Mouse (Mus musculus) stomach, postnatal 0 days (tissue): ENCODE measurements around the gene Gm47996. TPM values are rescaled to one million over a fixed set of nuclear protein-coding genes. Genes with fewer than 3 reads are reported as not detected.

Experiments
- ATAC-seq: fragments of 200-750 bp; cut with Nextera tagmentation; 2 replicates; pipeline ENCODE4 v1.8.0; 2017; ENCODE audit not compliant: low FRiP score, low TSS enrichment
- DNase-seq: peaks from one replicate; pipeline ENCODE4 v3.0.0-alpha.2; 2016; ENCODE audit warnings: low spot score
- H3K27ac ChIP-seq: fragments of 300-500 bp; sonication (generic); replicated peaks from 2 replicates; pipeline ENCODE4 v1.5.1; 2014; ENCODE audit warnings: mild to moderate bottlenecking, control low read depth
- H3K27me3 ChIP-seq: fragments of 300-500 bp; sonication (generic); 2 replicates; pipeline ENCODE4 v1.6.1; 2014; ENCODE audit warnings: low read length; ENCODE audit not compliant: control insufficient read depth, insufficient read depth
- H3K36me3 ChIP-seq: fragments of 300-500 bp; sonication (generic); 2 replicates; pipeline ENCODE4 v1.6.1; 2014; ENCODE audit warnings: low read length, mixed read lengths; ENCODE audit not compliant: control insufficient read depth, insufficient read depth
- H3K4me1 ChIP-seq: fragments of 300-500 bp; sonication (generic); replicated peaks from 2 replicates; pipeline ENCODE4 v1.6.1; 2014; ENCODE audit warnings: antibody characterized with exemption; ENCODE audit not compliant: control insufficient read depth, insufficient read depth
- H3K4me2 ChIP-seq: fragments of 300-500 bp; sonication (generic); replicated peaks from 2 replicates; pipeline ENCODE4 v1.6.1; 2014; ENCODE audit warnings: low read depth, mild to moderate bottlenecking, control low read depth, moderate library complexity
- H3K4me3 ChIP-seq: fragments of 300-500 bp; sonication (generic); 2 replicates; pipeline ENCODE4 v1.5.1; 2014; ENCODE audit warnings: low read depth, low read length, control low read depth
- H3K9ac ChIP-seq: fragments of 300-500 bp; sonication (generic); 2 replicates; pipeline ENCODE4 v1.6.1; 2014; ENCODE audit warnings: mild to moderate bottlenecking, low read length, control low read depth, mixed read lengths
- H3K9me3 ChIP-seq: fragments of 300-500 bp; sonication (generic); 2 replicates; pipeline ENCODE4 v1.6.1; 2016; ENCODE audit warnings: low read length; ENCODE audit not compliant: control insufficient read depth
- CTCF ChIP-seq: IDR thresholded peaks from 2 replicates; pipeline ENCODE4 v1.5.1; 2016; ENCODE audit warnings: antibody characterized with exemption, low read depth, mild to moderate bottlenecking, moderate library complexity
- EP300 ChIP-seq: optimal IDR thresholded peaks from 2 replicates; pipeline ENCODE3; 2016; ENCODE audit warnings: antibody characterized with exemption
- WGBS: fragments of 180-500 bp; shearing (Covaris S2); extraction: QIAGEN DNeasy Blood & Tissue Kit; methylation state at CpG from one replicate; pipeline ENCODE4 v1.1.7; 2014; 5-methylcytosine and 5-hydroxymethylcytosine counted together
- polyA plus RNA-seq: library from polyadenylated mRNA; unstranded; fragments of >200 nt; fragmentation: Nextera tagmentation; extraction: Ambion mirVana; gene quantifications from 2 replicates; pipeline ENCODE4 v1.2.1, GENCODE M21; 2015

The Gm47996 gene
- polyA plus RNA-seq, 1 experiment from 2014 or later, result not detected

GRCm38 (mm10) chr1:151251194-151252010 is 41.5 kb downstream of the Gm47996 start:
- Histone ChIP-seq H3K4me2 (peak overlapping the region; percentile 35), H3K9ac (no peak overlapping the region), H3K27me3 (no peaks in the 10 kb centered on the region), H3K4me3 (no peak overlapping the region; the same call in 1 of the 2 replicates), H3K9me3 (no peaks in the 10 kb centered on the region), H3K4me1 (no peaks in the 10 kb centered on the region), H3K27ac (no peak overlapping the region), H3K36me3 (no peaks in the 10 kb centered on the region)
- no peak for TF ChIP-seq CTCF
- TF ChIP-seq EP300, result no peak
- 74% methylated on average over 14 of the region's 14 CpGs for WGBS
- ATAC-seq, result peak; percentile 38; the same call in 1 of the 2 replicates
- DNase-seq, result no peak

GRCm38 (mm10) chr1:151255422-151255821 is 45.5 kb downstream of the Gm47996 start:
- 60% methylated on average over 5 of the region's 5 CpGs for WGBS

GRCm38 (mm10) chr1:151258090-151258954 is 48.4 kb downstream of the Gm47996 start:
- DNase-seq (no peak), ATAC-seq (no peak)
- 0 out of 2 replicates have a peak, but pooled peaks cover 2% of the 10 kb centered on the region for H3K4me1 ChIP-seq
- no peaks in the 10 kb centered on the region for H3K9me3 ChIP-seq
- H3K4me2 ChIP-seq, result no peak overlapping the region; the same call in 1 of the 2 replicates
- no peak overlapping the region for H3K9ac ChIP-seq
- WGBS, result 58% methylated on average over 14 of the region's 14 CpGs
- H3K36me3 ChIP-seq, result no peaks in the 10 kb centered on the region
- TF ChIP-seq EP300 (no peak), CTCF (no peak)
- no peak overlapping the region for H3K27ac ChIP-seq
- H3K27me3 ChIP-seq, result no peaks in the 10 kb centered on the region
- H3K4me3 ChIP-seq, result no peak overlapping the region

More at GRCm38 (mm10) chr1:151255422-151255821, 45.5 kb downstream of the Gm47996 start:
- TF ChIP-seq CTCF, result no peak
- TF ChIP-seq EP300, result no peak
- DNase-seq (no peak), ATAC-seq (no peak)
- Histone ChIP-seq H3K27me3 (no peaks in the 10 kb centered on the region), H3K4me2 (no peak overlapping the region), H3K9ac (no peak overlapping the region), H3K9me3 (no peaks in the 10 kb centered on the region), H3K4me3 (no peak overlapping the region), H3K4me1 (0 out of 2 replicates have a peak, but pooled peaks cover 2% of the 10 kb centered on the region), H3K36me3 (no peaks in the 10 kb centered on the region), H3K27ac (no peak overlapping the region)

- no peak for ATAC-seq
- peak; percentile 19 for DNase-seq
- Histone ChIP-seq H3K36me3 (no peaks in the 10 kb centered on the region), H3K27me3 (no peaks in the 10 kb centered on the region), H3K27ac (no peak overlapping the region), H3K4me2 (peak overlapping the region; percentile 17; the same call in 1 of the 2 replicates), H3K4me1 (0 out of 2 replicates have a peak, but pooled peaks cover 2% of the 10 kb centered on the region), H3K9ac (no peak overlapping the region), H3K4me3 (no peak overlapping the region), H3K9me3 (no peaks in the 10 kb centered on the region)
- TF ChIP-seq EP300, result no peak
- no peak for TF ChIP-seq CTCF
- 57% methylated on average over 8 of the region's 8 CpGs for WGBS
Observed at GRCm38 (mm10) chr1:151259061-151259460, 49.1 kb downstream of the Gm47996 start.

Other genes with a start within 250 kb of the Gm47996 start
- gene Hmcn1, start 216.7 kb upstream of the Gm47996 start, polyA plus RNA-seq, result 7.5 and 8.0 TPM in 2 replicates
- not detected in 2 replicates for gene Gm47985, start 27.6 kb upstream of the Gm47996 start, polyA plus RNA-seq
- 0.05 TPM in 1 of 2 replicates, not detected in the other for gene Gm8947, start 17.8 kb upstream of the Gm47996 start, polyA plus RNA-seq
- gene Gm47995, start 11.7 kb upstream of the Gm47996 start, polyA plus RNA-seq, result not detected in 2 replicates
- gene 3110040M04Rik, start 6.0 kb upstream of the Gm47996 start, polyA plus RNA-seq, result not detected in 2 replicates
- gene Ivns1abp, start 134.3 kb downstream of the Gm47996 start, polyA plus RNA-seq, result 92.8 and 97.5 TPM in 2 replicates
- 25.1 and 25.6 TPM in 2 replicates for gene Swt1, start 218.3 kb downstream of the Gm47996 start, polyA plus RNA-seq
- 15.2 and 15.9 TPM in 2 replicates for gene Trmt1l, start 218.4 kb downstream of the Gm47996 start, polyA plus RNA-seq